Mouse (Mus musculus) kidney, adult 18-20 months (tissue): ENCODE data around the gene Vmn2r112.
"Not testable (repeated sequence)": the region's sequence is repeated elsewhere in the genome, so short reads cannot be mapped to it uniquely, and the experiment has no call there.

Experiments
- DNase-seq: peaks from one replicate; pipeline ENCODE4 v3.0.0; 2021

Vmn2r112 gene

DNA sequence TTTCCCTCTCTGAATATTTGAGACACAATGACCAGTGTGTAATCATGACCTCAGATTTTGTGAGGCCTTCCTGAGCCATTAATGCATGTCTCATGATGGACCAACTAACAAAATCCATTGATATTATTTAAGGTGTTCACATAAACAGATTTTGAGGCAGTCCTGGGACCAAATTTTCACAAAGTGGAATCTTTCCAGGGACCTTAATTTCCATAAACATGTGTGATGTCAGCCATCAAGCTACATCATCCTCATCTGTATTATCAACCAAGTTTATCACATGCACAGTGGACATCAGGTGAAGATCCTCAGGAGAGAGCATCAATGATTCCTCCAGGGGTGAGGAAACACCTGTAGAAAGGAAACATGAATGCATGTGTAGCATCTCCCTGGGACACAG, at the start of gene Vmn2r112:
TSS of gene Vmn2r112 (plus strand) at position 301 of the 400 bp plus-strand sequence.
- not testable (repeated sequence) for DNase-seq

GRCm38 (mm10) chr17:22573382-22573781, 27.4 kb upstream of the Vmn2r112 start, which contains the start of gene Vmn2r111:
Vmn2r111 (minus strand) TSS chr17:22573482.
- not testable (repeated sequence) for DNase-seq

- DNase-seq: no peak
Measured at GRCm38 (mm10) chr17:22630646-22631045, 29.9 kb downstream of the Vmn2r112 start.
